Mouse (Mus musculus) cerebellum, adult 11 months (tissue): ENCODE measurements around the gene Itgb7.

Source experiments
- DNase-seq: peaks from one replicate; pipeline ENCODE4 v3.0.0; 2022

Gene Itgb7

DNA sequence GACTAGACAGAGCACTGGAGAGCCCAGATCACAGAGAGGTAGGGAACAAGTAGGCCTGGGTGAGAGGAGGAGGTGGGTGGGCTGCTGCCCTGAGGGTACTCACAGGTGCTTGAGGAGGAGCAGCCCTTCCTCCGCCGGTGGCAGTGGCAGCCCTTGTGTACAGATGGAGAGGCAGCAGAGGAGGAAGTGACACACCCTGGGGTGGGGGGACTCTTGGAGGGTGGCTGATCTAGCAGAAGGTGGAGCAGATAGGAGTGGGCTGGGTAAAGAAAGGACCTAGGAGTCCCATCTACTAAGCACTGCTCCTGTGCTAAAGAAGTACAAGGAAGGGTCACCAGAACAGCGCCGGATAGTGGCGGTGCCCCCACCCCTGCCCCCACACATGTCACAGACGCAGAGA, at the start of gene Itgb7:
Gene Itgb7, minus strand, starts transcription at position 197 of the 400 bp plus-strand sequence.
- DNase-seq, result no peak

DNA sequence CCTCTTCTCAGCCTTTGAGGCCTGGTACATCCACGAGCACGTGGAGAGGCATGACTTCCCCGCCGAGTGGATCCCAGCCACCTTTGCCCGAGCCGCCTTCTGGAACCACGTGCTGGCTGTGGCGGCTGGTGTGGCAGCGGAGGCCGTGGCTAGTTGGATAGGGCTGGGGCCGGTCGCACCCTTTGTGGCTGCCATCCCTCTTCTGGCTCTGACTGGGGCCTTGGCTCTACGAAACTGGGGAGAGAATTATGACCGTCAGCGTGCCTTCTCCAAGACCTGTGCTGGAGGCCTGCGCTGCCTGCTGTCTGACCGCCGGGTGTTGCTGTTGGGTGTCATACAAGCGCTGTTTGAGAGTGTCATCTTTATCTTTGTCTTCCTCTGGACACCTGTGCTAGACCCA, 48.9 kb upstream of the Itgb7 start:
- DNase-seq, result no peak

DNA sequence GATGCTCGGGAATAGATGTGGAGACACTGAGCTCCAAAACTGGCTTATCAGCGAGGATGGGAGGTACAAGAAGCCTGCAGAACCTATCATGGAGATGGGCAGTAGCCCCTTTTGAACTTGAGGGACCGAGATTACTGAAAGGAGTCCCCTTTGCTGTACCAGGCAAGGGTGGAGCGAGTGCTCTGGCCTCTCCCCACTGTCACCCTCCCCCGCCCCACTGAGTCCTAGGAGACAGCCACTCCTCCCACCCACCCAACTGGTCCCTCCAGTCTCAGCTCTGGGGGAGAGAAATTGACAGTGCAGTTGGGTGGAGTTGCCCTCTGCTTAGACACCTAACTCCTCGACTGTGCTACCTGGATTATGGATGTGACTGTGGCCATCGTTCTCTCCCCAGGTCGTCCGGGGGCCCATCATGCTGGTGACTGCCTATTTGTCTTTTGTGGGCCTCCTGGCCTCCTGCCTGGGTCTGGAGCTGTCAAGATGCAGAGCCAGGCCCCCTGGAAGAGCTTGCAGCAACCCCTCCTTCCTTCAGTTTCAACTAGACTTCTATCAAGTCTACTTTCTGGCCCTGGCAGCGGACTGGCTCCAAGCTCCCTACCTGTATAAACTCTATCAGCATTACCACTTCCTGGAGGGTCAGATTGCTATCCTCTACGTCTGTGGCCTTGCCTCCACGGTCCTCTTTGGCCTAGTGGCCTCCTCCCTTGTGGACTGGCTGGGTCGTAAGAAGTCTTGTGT, 48.2 kb upstream of the Itgb7 start:
- DNase-seq, result peak; percentile 31

DNA sequence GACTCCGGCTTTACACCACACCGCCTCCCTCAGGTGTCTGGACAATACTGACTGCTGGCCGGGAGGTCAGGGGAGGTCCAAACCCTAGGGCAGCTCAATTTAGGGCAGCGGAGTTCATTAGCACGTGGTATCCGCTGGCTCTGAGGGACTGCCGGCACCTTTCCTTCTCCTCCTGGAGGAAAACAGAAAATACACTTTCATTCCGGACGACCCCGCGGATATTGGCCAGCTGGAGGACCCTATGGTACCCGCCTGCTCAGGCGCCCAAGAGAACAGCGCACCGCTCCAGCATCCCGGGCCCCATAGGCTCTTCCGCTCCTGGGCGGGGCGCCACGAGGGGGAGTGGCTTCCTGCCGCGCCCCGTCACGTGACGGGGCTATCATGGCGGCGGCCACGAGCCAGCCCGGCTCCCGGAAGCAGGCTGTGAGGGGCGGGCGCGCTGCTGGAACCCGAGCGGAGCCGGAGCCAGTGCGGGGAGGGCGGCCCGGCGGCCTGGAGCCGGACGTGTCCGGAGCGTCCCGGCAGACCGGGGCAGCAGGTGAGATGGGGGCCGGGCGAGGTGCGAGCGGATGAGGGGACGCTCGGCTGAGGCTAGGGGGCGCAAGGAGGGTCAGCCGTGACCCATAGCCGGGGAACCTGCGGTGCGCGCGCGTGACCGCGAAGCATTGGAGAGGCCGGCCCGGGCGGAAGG, 47.5 kb upstream of the Itgb7 start, which contains the start of gene Mfsd5:
Gene Mfsd5, plus strand, starts transcription at position 363 of the 691 bp plus-strand sequence.
- peak; percentile 88 for DNase-seq

DNA sequence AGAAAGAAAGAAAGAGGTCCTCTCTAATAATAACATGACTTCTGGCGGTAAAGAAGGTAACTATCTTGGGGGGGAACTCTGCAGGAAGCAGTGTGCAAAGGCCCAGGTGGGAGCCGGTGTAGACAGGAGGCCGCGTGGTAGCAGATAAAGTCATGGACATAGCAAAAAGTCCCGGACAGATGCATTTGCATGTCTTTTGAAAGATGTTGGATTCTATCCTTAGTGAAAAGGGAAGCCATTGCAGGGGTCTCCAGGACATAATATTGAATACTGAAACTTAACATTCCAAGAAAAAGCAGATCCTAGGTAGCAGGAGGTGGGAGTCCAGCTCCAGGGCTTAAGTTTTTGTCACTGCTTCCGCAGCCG, 47.0 kb upstream of the Itgb7 start:
- DNase-seq, result no peak

DNA sequence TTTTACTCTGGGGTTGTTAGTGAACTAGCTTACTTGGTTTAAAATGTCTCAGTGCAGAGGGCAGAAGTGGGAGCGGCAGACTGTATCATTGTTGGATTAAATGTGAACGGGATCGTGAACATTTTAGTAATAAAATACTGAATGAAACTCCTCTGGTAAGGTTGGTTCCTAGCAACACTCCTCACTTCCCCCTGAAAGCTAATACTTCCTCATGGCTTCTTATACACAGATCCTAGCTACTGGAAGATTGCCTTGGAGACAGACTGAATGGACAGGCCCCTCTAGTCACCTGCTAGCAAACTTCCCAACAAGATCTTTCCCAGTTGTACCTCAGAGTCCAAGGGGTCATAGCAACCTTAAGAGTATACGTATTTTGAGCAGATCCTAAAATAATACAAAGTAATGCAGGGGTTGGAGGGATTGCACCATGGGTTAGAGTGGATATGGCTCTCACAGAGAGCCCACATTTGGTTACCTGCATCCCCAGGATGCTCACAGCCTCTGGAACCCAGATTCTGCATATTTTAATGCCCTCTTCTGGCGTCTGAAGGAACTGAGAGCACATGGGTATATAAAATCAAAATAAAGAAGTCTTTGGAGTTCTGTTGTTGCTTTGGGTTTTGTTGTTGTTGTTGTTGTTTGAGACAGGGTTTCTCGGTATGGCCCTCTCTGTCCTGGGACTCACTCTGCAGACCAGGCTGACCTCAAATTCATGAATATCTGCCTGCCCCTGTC, 42.4 kb upstream of the Itgb7 start:
- no peak for DNase-seq

DNA sequence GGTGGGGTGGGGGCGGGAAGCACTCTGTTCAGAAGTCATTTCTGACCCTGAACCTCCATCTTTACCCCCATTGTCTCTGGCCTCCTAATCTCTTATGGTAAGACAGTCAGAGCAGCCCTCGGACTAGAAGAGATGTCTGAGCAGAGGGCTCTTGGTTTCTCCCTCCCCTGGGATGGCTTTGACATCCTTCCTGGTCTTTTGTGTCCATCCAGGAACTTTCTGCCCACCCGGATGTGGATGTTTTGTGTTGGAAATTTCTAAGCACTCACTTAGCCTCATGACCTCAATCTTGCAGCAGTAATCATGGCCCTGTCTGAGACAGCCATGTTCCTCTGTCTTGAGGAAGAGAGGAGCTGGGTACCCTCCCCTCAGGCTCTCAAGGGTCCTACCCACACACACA, 39.7 kb upstream of the Itgb7 start:
- no peak for DNase-seq

DNA sequence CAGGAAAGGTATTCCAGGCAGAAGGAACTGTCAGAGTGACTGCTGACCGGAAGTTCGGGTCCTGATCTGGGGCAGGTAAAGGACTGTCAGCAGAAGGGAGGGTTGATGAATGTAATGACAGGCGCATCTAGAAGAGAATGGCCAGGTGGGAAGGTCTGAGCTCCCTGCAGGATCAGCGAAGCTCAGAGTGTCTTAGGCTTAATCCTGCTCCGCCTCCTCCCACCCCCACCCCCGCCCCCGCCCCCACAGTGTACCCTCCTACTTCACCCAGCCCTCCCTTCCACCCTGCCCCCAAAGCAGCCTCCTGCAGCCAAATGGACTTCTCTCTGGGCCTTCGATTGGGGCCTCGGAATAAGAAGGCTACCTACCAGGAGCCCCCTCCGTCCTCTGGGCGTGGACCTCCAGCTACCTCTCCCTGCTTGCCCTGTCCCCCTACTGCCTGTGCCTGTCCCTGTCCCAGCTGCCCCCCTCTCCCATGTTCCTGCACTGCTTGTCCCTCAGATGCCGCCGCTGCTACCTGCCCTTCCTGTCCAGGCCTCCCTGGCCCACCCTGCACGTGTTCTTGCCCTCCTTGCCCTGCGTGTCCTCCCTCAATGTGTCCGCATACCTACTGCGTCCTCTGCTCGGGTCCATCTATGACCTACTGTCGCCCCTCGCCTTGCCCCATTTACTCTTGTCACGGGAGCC, 38.7 kb upstream of the Itgb7 start, which contains the start of gene Gm9918:
Gene Gm9918, plus strand, starts transcription at position 290 of the 687 bp plus-strand sequence.
- no peak for DNase-seq

DNA sequence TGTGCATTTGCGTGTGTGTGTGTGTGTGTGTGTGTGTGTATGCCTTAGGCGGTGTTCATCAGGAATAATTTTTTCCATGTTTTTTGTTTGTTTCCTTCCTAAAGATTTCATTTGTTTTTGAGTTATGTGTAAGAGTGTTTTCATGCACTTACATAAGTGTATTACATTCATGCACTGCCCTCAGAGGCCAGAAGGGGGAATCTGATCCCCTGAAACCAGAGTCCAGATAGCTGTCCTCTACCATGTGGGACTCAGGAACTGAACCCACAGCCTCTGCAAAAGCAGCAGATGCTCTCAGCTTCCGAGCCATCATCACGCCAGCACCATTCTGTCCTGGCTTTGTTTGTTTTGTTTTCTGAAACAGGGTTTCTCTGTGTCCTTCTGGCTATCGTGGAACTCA, 33.8 kb upstream of the Itgb7 start:
- no peak for DNase-seq

DNA sequence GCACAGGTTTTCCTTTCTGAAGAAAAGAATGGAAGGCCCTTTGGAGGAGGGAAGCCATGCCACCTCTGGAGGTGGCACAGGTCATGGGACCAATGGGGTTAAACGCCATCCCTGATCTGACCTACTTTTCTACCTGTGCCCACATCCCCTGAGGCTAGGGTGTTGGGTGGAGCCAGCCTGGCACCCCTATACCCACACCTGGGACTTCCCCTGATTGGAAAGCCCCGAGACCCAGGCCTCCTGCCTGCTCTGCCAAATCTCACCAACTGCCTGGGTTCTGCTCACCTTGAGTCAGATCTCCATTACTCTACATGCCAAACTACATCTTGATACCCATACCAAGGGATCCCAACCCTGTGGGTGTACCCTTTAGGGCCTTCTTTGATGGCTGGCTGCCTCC, 31.3 kb upstream of the Itgb7 start:
- no peak for DNase-seq

DNA sequence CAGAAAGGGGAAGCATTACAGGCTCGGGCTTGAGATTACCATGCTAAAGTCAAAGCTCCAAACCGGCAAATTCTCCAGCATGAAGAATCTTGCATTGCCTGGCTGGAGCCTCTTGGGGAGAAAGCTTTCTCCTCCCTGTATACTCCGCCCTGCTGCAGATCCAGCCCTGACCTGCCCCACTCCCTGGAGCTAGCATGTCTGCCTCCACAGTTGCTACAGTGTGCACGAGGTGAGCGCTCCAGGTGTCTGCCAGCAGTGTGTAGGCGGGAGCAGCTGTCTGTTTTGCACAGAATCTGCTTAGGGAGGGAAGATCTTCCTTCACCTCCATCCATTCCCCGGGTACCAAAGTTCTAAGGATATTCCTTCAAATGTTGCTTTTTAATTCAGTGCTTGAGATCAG, 30.8 kb upstream of the Itgb7 start:
- DNase-seq, result no peak

DNA sequence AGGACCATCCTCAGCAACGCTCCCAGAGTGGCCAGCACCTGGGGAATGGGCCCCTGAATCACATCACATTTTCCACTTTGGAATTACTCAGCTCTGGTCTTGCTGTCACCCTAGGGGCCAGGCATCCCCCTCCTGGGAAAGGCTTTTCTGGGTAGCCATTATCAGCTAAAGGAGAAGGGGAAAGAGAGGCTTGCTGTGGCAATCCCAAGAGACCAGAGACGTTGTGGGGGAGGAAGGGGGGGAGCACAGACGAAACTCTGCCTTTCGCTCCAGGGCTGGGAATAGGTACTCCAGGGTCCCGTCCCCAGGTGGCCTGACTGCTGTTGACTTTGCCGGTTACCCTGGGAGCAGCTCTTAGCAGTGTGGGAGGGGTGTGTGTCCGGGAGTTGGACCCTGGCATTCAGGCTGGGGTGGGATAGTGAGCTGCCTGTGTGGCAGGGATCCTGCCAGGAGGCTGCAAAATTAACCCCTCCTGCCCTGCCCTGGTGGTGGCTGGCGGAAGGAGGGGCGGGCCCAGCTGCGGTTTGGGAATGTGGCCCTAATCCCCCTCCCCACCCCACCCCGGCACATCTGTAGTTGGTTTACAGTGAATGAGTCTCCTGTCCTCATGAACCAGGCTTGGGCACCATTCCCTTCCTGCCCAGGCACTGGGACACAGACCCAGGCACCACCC, 27.0 kb upstream of the Itgb7 start:
- peak; percentile 26 for DNase-seq

DNA sequence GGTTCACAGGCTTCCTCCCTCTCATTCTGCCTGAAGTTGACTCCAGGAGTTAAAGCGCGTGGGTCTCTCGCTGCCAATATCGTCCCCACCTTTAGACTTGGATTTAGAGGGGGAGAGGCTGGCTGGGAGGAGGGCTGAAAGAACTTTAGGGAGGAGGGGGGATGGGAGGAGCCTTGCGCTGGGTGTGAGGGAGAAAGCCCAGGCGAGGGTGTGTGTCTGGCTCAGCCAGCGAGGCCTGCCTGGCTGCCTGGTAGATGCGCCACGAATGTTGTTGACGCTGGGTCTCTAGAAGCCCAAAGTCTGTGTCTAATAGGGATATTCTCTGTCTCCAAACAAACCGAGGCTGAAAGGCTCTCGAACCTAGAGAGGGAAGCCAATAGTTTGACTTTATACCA, 26.3 kb upstream of the Itgb7 start:
- DNase-seq, result peak; percentile 46

DNA sequence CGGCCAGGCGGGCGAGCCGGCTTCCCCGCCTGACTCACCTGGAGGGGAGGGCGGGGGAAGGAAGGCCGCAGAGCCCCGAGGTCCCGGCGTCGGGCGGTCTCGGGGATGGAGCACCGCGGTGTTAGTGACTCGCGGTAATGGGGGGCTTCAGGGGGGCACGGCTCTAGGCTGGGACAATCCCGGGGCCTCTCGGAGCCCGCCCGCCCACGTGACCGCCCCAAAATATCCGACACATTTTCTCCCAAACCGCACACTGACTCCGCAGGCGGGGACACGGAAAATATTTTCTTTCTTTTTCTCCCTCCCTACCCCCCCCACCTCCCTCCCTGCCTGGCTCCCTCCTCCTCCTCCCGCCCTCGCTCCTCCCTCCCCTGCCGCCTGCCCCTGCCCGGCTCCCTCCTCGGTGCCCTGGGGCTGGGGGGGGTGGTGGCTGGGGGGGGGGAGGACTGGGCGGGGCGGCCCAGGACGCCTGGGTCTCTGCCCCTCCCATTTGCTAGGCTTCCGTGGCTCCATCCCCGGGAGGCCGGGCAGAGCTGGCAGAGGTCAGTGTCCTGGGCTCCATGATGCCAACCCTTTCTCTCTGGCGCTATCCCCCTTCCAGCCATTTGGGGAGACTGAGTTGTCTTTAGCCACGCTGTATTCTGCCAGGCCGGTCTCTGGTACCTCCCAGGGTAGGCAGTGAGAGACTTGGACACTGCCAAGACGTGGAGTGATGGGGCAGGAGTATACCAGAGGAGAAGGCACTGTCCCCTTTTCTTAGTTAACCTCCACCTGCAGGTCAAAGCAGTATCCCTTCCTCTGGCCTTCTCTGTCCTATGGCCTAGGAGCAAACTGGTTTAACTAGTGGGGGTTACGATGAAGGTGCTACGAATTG, 25.7 kb upstream of the Itgb7 start, which contains the start of gene Rarg:
Gene Rarg, minus strand, starts transcription at position 316 of the 874 bp plus-strand sequence.
- DNase-seq, result peak; percentile 65

DNA sequence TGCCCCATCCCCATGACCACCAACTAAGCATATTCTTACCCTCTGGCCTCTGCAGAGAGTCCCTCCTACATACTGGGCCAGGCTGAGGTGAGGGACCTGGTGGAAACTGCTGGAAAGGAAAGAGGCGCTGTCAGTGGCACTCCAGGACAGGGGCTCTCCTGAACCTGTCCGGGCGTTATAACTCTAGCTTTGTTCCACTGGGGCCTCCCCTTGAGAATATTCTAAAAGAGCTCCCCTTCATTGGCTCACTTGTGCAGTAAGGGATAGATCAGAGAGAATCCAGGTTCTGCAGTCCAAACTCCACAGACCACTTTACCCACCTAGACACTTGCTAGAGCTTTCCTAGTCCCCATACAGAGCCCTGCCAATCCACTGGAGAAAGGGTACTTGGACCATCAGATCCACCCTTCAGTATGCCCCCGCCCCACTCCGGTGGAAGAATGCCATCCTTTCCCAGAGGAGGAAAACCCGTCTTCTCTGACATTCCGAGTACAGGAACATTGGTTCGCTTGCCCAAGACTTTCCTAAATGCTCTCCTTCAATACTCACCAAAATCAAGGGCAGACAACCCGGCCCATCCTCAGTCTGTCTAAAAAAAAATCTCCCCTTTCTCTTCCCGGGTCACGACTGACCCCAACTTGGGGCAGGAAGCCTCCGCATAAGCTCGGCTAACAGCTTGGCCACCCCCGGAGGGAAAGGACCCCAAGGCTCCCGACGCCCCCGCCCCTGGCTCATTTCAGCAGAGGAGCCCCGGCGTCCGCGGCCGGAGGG, 24.9 kb upstream of the Itgb7 start:
- peak; percentile 31 for DNase-seq

DNA sequence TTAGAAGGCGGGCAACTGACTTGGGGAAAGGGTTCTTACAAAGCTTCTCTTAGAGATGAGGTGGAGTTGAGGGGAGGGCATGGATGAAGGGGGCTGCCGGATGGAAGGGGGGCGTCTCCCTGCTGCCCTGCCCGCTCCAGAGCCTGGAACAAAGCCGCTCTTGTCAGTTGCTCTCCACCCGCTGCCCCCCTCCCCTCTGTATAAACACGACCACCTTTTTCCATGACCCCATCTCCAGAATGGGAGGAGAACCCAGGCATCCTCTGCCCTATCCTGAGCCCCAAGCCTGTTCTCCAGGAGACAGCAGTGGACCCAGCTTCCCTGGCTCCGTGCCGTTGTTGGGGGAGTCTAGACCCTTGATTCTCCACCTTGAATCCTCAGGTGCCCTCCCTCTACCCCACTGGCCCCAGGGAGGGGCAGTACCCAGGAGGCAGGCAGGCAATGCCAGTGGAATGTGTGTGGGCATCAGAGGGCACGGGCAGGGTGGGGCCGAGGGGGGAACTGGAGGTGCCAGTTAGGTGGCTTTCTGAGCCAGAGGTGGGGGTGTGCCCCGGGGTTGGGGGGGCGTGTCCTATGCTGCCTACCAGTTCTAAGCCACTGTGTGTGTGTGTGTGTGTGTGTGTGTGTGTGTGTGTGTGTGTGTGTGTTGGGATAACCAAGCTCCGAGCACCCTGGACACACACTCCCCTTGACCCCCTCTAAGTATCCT, 24.0 kb upstream of the Itgb7 start:
- peak; percentile 15 for DNase-seq

DNA sequence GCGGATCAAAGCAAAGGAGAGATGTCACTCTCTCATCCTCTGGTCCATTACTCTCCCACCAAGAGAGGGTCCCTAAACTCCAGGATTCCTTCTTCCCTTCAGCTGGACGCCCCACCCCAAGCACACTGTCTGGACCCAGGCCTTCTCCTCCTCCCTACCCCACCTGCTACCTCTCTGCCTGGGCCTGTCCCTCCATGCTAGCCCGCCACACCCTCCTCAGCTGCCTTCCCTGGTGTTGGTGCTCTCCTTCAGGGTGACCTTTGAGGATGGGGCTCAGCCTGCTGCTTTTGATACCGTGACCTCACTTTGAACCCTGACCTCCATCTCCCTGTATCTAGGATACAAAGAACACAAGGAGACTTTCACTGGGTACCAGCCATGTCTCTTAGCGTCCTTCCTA, 18.8 kb upstream of the Itgb7 start:
- no peak for DNase-seq

DNA sequence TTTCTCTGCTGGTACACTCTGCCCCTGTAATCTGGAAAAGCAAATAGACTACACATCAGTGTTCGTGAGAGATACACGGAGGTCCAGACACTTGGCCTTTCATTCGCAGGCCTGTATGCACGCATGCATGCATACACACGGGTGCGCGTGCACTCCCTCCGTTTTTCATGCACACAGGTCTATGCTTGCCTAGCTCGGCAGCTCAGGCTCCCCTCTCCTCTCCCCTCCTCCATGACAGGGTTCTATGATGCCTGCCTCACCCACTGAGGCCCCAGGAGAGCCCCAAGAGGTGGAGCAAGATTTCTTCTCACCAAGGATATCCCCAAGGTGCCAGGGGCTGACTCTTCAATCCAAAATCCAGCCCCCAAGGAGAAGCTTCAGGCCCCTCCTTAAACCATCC, 18.2 kb upstream of the Itgb7 start:
- DNase-seq, result no peak

DNA sequence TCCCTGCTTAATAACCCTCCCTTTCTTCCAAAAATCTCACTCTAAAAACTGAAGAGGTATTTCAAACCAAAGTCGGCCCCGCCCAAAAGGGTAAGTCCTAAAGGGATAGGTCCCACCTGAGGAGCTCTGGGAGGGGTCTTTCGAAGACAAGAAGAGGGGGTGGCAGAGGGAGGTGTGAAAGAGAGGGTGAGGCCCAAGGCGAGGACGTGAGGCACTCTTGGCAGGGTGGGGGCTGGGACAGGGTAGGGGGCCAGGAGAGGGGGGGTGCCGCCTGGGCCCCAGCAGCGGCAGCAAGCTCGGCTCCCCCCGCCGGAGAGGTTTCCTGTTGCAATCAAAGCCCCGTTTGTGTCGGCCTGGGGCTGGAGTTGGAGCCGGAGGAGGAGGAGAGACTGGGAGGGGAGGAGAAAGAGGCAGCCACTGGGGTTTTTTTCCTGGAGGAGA, 17.5 kb upstream of the Itgb7 start:
- peak; percentile 18 for DNase-seq

DNA sequence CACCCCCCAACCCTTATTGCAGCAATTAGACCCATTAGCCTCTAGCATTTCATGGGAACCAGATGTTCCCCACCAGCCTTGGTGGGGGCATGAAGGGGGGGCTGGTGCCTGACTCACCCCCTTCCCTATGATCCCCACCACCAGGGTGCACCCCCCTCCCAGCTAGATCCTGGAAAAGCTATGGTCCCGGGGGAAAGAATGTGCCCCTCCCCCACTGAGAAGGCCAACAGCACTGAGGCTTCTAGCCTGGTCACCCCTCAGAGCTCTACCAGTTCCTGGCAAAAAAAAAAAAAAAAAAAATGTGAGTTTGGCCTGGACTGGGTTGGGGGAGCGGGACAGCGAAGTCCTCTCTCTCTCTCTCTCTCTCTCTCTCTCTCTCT, 17.1 kb upstream of the Itgb7 start:
- DNase-seq, result peak; percentile 34
